Mouse (Mus musculus): ENCODE data around the gene Gm20441.

- TF ChIP-seq CTCF (IDR thresholded peaks at IDR 0.05): peak; percentile 30
- no peak for TF ChIP-seq EP300 (IDR thresholded peaks at IDR 0.05; ENCODE audit: insufficient read depth, low read depth, low read length)
- TF ChIP-seq POLR2A (IDR thresholded peaks at IDR 0.05; ENCODE audit: insufficient read depth, low read depth, low read length): no peak
These were observed 37.9 kb upstream of the Gm20441 start for GRCm38 (mm10) chr10:75818641-75819040.
